Mouse (Mus musculus) E14TG2a.4 (cell line): ENCODE results near the gene Fam241a.

Experiments
- CTCF ChIP-seq: conservative IDR thresholded peaks from 2 replicates; pipeline ENCODE4 v1.5.1; 2014; ENCODE audit warnings: low read length
- NANOG ChIP-seq: IDR thresholded peaks from 2 replicates; pipeline ENCODE4 v1.6.1; 2014; ENCODE audit warnings: borderline replicate concordance, low read length, mixed read lengths
- POU5F1 ChIP-seq: IDR thresholded peaks from 2 replicates; pipeline ENCODE4 v1.6.1; 2014; ENCODE audit warnings: low read length, borderline replicate concordance

GRCm38 (mm10) chr3:127894981-127895779 lies 944 bp downstream of the Fam241a start:
- no peak for TF ChIP-seq CTCF
- no peak for TF ChIP-seq POU5F1
- no peak for TF ChIP-seq NANOG
